Mouse (Mus musculus) liver, adult (tissue): ENCODE results near the gene Padi1.

Source experiments
- GATA4 ChIP-seq: IDR thresholded peaks from 2 replicates; pipeline ENCODE4 v1.6.1; 2014; ENCODE audit warnings: mild to moderate bottlenecking, low read length; ENCODE audit not compliant: insufficient replicate concordance

Gene Padi1

DNA sequence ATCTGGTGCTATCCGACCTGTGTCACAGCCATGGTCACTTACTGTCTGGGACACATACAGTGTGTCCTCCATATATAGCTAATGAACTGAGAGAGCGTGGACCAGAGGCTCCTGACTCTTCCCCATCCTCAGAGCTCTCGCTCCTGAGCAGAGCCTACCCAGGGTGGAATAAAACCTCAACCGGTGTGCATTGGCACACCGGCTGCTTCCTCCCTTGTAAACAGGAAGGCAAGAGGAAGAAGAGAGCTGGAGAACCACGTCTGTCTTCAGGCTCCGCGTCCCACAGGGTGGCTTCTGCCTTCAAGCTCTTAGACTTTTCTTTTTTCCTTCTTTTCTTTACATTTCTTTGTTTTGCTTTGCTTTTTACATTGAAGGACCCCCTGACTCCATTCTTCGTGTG is 62.8 kb downstream of the Padi1 start:
- TF ChIP-seq GATA4 = no peak

- no peak for TF ChIP-seq GATA4
These were observed 65.1 kb downstream of the Padi1 start for GRCm38 (mm10) chr4:140780507-140780906.

DNA sequence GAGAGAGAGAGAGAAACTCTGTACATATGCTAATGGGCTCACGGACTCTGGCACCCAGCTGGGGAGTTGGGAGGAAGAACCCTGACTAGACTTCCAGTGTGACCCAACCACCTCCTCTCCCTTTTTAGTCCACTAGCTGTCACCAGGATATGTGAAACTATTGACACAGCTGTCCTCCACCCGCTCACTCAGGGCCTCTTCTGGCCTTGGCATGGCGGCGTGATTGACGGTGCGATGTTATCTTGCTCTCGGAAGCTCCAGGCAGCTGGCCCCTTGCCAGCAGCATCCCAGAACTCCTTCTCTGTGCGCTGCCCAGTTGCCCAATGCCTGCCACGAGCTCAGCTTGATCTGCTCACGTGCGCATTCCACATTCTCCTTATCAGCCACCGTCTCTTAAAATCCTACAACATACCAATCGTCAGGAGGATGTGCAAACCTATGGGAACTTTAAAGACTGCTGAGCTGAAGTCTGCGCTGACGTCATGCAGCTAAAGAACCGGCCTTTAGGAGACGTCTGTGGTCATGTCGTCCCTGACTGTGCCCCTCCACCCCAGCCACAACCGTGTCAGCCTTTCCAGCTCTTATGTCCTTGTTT is 65.7 kb downstream of the Padi1 start:
- TF ChIP-seq GATA4 = no peak; the same call in 1 of the 2 replicates

DNA sequence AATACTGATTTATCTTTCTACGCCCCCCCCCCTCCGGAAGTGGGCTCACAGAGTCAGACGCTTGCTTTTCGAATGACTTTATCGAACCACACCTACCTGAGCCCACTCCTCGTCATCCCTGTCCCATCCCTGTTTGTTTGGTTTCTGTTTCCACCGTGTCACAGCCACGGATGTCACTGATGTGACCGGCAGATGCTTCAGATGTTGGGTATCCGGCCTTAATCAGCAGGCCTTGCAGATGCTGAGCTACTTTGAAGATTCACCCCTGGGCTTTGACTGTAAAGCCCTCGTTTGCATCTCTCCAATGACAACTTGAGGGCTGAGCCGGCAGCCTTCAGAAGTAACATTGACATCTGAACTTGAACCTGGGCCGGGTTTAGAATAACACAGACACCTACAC is 69.0 kb downstream of the Padi1 start:
- no peak for TF ChIP-seq GATA4

DNA sequence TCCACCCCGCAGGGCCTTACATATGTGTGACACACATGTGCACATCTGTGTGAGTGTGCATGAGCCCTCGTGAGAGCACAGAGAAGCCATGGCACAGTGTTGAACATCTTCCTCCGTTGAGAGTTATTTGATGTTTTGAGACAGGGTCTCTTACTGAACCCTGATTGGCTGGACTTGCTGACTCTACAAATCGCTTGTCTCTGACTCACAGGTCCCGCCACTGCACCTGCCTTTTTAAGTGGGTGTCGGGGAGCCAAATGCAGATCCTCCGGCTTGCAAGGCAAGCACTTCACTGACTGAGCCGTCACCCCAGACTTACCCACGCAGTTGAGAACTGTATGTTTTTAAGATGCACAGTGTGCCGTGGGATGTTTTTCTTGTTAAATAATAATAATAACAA is 69.7 kb downstream of the Padi1 start:
- TF ChIP-seq GATA4 = no peak

DNA sequence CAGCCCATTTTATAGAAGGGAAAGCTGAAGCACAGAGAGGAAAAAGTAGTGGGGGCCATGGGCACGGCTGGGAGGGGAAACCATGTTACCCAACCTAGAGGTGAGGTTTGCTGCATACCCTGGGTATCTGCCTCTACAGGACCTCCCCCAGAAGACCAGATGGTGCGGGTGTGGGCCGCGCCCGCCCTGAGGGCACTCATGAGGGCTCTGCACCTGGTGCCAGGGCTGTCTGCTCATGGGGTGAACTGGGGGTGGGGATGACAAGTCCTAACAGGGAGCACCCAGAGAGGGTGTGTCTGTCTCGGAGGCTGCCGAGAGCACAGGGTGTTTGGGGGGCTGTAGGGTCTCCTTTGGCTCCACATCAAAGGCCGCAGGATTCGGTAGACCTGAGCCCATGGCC is 70.7 kb downstream of the Padi1 start:
- TF ChIP-seq GATA4 = no peak

DNA sequence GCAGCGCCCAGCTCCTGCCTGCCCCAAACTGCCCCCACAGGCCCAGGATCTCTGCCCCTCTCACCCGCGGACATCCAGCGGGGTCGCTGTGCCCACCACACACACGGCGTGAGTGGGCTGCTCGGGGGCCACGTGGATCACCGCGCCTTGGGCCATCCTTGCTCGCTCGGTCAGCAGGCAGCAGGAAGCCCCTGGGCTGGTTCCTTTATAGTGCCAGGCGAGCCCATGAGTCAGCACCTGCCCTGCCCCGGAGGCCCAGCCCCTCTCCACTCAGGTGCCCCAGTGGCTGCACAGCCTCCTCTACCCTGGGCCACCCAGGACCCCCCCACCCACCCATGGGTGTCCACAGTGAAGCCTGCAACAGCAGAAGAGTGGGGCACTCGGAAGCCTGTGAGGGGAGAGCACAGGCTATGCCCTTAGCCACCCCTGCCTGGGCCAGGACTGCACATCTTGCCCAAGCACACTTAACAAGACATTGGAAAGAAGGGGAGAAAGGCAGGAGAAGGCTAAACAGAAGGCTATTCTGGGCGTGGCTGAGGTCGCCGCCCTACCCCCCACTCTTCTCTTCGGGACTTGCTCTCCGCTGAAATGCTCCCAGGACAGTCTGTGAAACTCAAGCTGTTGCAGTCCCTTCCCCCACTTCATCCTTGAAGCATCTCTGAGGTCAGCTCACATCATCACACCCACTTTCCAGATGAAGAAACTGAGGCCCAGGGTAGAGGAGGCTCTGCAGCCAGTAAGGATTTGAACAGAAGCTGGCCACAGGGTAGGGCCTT is 71.4 kb downstream of the Padi1 start, which contains the start of gene Padi4:
Gene Padi4, minus strand, starts transcription at position 212 of the 776 bp plus-strand sequence.
- no peak for TF ChIP-seq GATA4

DNA sequence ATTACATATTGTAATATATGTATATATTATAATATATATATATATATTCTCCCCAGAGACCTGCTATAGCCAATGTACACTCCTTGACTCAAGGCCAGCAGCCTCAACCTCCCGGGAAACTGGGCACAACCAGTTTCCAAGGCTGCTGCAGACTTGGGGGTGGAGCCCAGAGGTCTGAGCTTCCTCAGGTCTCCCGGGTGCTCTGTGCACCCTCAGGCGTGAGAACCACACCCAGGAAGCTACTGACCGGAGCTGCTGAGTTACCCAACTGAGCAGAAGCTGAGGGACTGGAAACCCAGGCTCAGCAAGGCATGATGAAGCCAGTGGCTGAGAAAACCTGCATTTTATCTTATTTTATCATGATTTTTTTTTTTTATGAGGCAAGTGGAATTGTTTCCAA is 74.5 kb downstream of the Padi1 start:
- TF ChIP-seq GATA4 = no peak

DNA sequence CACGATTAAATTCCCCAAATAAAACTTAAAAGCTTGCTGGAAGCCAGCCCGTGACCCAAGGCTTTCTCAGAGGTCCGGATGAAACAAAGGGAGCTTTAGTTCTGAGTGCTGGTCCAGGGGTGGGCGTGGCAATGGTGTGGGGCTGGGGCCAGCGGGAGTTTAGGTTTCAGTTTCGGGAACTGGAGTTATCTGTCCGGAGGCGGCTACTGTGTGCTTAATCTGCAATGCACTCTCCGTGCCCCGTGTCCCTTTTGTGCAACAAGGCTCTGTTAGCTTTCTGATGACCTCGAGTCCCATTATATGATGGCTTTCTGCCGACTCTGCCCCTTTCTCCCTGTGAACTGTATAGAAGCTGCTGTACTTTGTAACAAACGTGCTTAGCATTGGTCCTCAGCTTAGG is 75.1 kb downstream of the Padi1 start:
- TF ChIP-seq GATA4 = peak; percentile 98

GRCm38 (mm10) chr4:140768973-140769372 is 76.6 kb downstream of the Padi1 start:
- no peak for TF ChIP-seq GATA4

GRCm38 (mm10) chr4:140765936-140766335 is 79.6 kb downstream of the Padi1 start:
- TF ChIP-seq GATA4 = peak; percentile 79; the same call in 1 of the 2 replicates

- TF ChIP-seq GATA4 = no peak
These were observed 82.4 kb downstream of the Padi1 start for GRCm38 (mm10) chr4:140763158-140763557.
